Mouse (Mus musculus): ENCODE results near the gene Nudt7. TPM values are rescaled to one million over a fixed set of nuclear protein-coding genes. Genes with fewer than 3 reads are reported as not detected.

Nudt7 gene
- 3.8 and 4.2 TPM in 2 replicates for polyA plus RNA-seq (2015; fragmentation: Nextera tagmentation; extraction: Ambion mirVana)

GRCm38 (mm10) chr8:114133510-114134362, at the start of gene Nudt7:
Gene Nudt7 (plus strand): TSS chr8:114133557.
- peak within 1 kb of the TSS; percentile 47 for H3K9ac ChIP-seq (replicated peaks)
- no peaks in the 10 kb centered on the region for H3K9me3 ChIP-seq
- peak within 1 kb of the TSS; percentile 84 for H3K4me2 ChIP-seq (replicated peaks)
- peaks cover 11% of the 10 kb centered on the region for H3K4me1 ChIP-seq
- H3K36me3 ChIP-seq, result no peaks in the 10 kb centered on the region
- H3K27ac ChIP-seq (replicated peaks), result 0 out of 2 replicates have a peak within 1 kb of the TSS, but pooled peaks have one; percentile 45
- ATAC-seq (replicated peaks), result peak; percentile 81
- peak within 1 kb of the TSS; percentile 44 for H3K4me3 ChIP-seq
- H3K27me3 ChIP-seq, result no peaks in the 10 kb centered on the region
- 2% methylated on average over 23 of the region's 23 CpGs for WGBS

GRCm38 (mm10) chr8:114087932-114088331, 45.4 kb upstream of the Nudt7 start:
- H3K4me3 ChIP-seq, result no peak overlapping the region
- no peak for ATAC-seq (replicated peaks)

GRCm38 (mm10) chr8:114090736-114091135, 42.6 kb upstream of the Nudt7 start:
- Histone ChIP-seq H3K9ac (replicated peaks) (no peak overlapping the region), H3K4me2 (replicated peaks) (no peak overlapping the region), H3K27me3 (no peaks in the 10 kb centered on the region), H3K27ac (replicated peaks) (no peak overlapping the region), H3K4me1 (no peaks in the 10 kb centered on the region), H3K36me3 (no peaks in the 10 kb centered on the region), H3K9me3 (no peaks in the 10 kb centered on the region), H3K4me3 (no peak overlapping the region)
- ATAC-seq (replicated peaks), result no peak
- 86% methylated on average over 4 of the region's 4 CpGs for WGBS

More at GRCm38 (mm10) chr8:114087932-114088331, 45.4 kb upstream of the Nudt7 start:
- no peaks in the 10 kb centered on the region for H3K36me3 ChIP-seq
- H3K9me3 ChIP-seq, result no peaks in the 10 kb centered on the region
- H3K4me1 ChIP-seq, result no peaks in the 10 kb centered on the region
- H3K9ac ChIP-seq (replicated peaks), result no peak overlapping the region
- H3K4me2 ChIP-seq (replicated peaks), result no peak overlapping the region
- WGBS, result 94% methylated on average over 4 of the region's 4 CpGs
- H3K27ac ChIP-seq (replicated peaks), result no peak overlapping the region
- no peaks in the 10 kb centered on the region for H3K27me3 ChIP-seq

GRCm38 (mm10) chr8:114093321-114093720, 40.0 kb upstream of the Nudt7 start:
- no peak overlapping the region for H3K9ac ChIP-seq (replicated peaks)
- 85% methylated on average over 3 of the region's 3 CpGs for WGBS

GRCm38 (mm10) chr8:114094526-114094925, 38.8 kb upstream of the Nudt7 start:
- H3K27me3 ChIP-seq, result no peaks in the 10 kb centered on the region
- ATAC-seq (replicated peaks), result no peak
- 91% methylated on average over 4 of the region's 4 CpGs for WGBS

More at GRCm38 (mm10) chr8:114093321-114093720, 40.0 kb upstream of the Nudt7 start:
- Histone ChIP-seq H3K9me3 (no peaks in the 10 kb centered on the region), H3K4me2 (replicated peaks) (no peak overlapping the region), H3K4me1 (no peaks in the 10 kb centered on the region), H3K27me3 (no peaks in the 10 kb centered on the region), H3K4me3 (no peak overlapping the region), H3K36me3 (no peaks in the 10 kb centered on the region), H3K27ac (replicated peaks) (no peak overlapping the region)
- ATAC-seq (replicated peaks), result no peak

GRCm38 (mm10) chr8:114100561-114101206, 32.7 kb upstream of the Nudt7 start:
- 60% methylated on average over 14 of the region's 14 CpGs for WGBS
- Histone ChIP-seq H3K4me3 (no peak overlapping the region), H3K27ac (replicated peaks) (no peak overlapping the region), H3K9ac (replicated peaks) (no peak overlapping the region), H3K9me3 (no peaks in the 10 kb centered on the region), H3K4me1 (no peaks in the 10 kb centered on the region), H3K27me3 (no peaks in the 10 kb centered on the region), H3K4me2 (replicated peaks) (no peak overlapping the region), H3K36me3 (no peaks in the 10 kb centered on the region)
- no peak for ATAC-seq (replicated peaks)

More at GRCm38 (mm10) chr8:114094526-114094925, 38.8 kb upstream of the Nudt7 start:
- no peak overlapping the region for H3K9ac ChIP-seq (replicated peaks)
- H3K4me3 ChIP-seq, result no peak overlapping the region
- no peaks in the 10 kb centered on the region for H3K9me3 ChIP-seq
- no peaks in the 10 kb centered on the region for H3K4me1 ChIP-seq
- H3K4me2 ChIP-seq (replicated peaks), result no peak overlapping the region
- H3K27ac ChIP-seq (replicated peaks), result no peak overlapping the region
- no peaks in the 10 kb centered on the region for H3K36me3 ChIP-seq

GRCm38 (mm10) chr8:114103401-114103800, 30.0 kb upstream of the Nudt7 start:
- Histone ChIP-seq H3K4me3 (no peak overlapping the region), H3K9me3 (no peaks in the 10 kb centered on the region), H3K4me1 (no peaks in the 10 kb centered on the region), H3K36me3 (no peaks in the 10 kb centered on the region), H3K9ac (replicated peaks) (no peak overlapping the region), H3K27ac (replicated peaks) (no peak overlapping the region), H3K4me2 (replicated peaks) (no peak overlapping the region), H3K27me3 (no peaks in the 10 kb centered on the region)
- no peak for ATAC-seq (replicated peaks)
- 79% methylated on average over 7 of the region's 7 CpGs for WGBS

GRCm38 (mm10) chr8:114105971-114106370, 27.4 kb upstream of the Nudt7 start:
- H3K36me3 ChIP-seq, result no peaks in the 10 kb centered on the region
- no peak overlapping the region for H3K9ac ChIP-seq (replicated peaks)
- no peaks in the 10 kb centered on the region; the same call in 1 of the 2 replicates for H3K4me1 ChIP-seq
- H3K27me3 ChIP-seq, result no peaks in the 10 kb centered on the region
- H3K4me2 ChIP-seq (replicated peaks), result no peak overlapping the region
- ATAC-seq (replicated peaks), result no peak
- no peaks in the 10 kb centered on the region for H3K9me3 ChIP-seq
- WGBS, result 90% methylated on average over 5 of the region's 5 CpGs
- no peak overlapping the region for H3K27ac ChIP-seq (replicated peaks)
- H3K4me3 ChIP-seq, result no peak overlapping the region

GRCm38 (mm10) chr8:114109365-114110140, 23.8 kb upstream of the Nudt7 start:
- no peaks in the 10 kb centered on the region; the same call in 1 of the 2 replicates for H3K4me1 ChIP-seq
- peak; percentile 55; the same call in 1 of the 2 replicates for ATAC-seq (replicated peaks)
- H3K9me3 ChIP-seq, result no peaks in the 10 kb centered on the region
- H3K4me3 ChIP-seq, result no peak overlapping the region
- H3K36me3 ChIP-seq, result no peaks in the 10 kb centered on the region
- H3K27me3 ChIP-seq, result no peaks in the 10 kb centered on the region
- H3K9ac ChIP-seq (replicated peaks), result no peak overlapping the region
- no peak overlapping the region for H3K4me2 ChIP-seq (replicated peaks)
- peak overlapping the region; percentile 16; the same call in 1 of the 2 replicates for H3K27ac ChIP-seq (replicated peaks)
- 63% methylated on average over 20 of the region's 20 CpGs for WGBS

GRCm38 (mm10) chr8:114115076-114115475, 18.3 kb upstream of the Nudt7 start:
- no peak overlapping the region for H3K4me3 ChIP-seq
- H3K27ac ChIP-seq (replicated peaks), result no peak overlapping the region; the same call in 1 of the 2 replicates

GRCm38 (mm10) chr8:114116049-114116448, 17.3 kb upstream of the Nudt7 start:
- ATAC-seq (replicated peaks), result 0 out of 2 replicates have a peak, but pooled peaks have one; percentile 55
- H3K4me2 ChIP-seq (replicated peaks), result no peak overlapping the region

More at GRCm38 (mm10) chr8:114115076-114115475, 18.3 kb upstream of the Nudt7 start:
- Histone ChIP-seq H3K36me3 (no peaks in the 10 kb centered on the region), H3K4me1 (peaks cover 14% of the 10 kb centered on the region), H3K4me2 (replicated peaks) (no peak overlapping the region), H3K27me3 (no peaks in the 10 kb centered on the region), H3K9me3 (no peaks in the 10 kb centered on the region), H3K9ac (replicated peaks) (no peak overlapping the region)
- no peak for ATAC-seq (replicated peaks)
- 22% methylated on average over 1 of the region's 1 CpGs for whole genome bisulfite sequencing

More at GRCm38 (mm10) chr8:114116049-114116448, 17.3 kb upstream of the Nudt7 start:
- Histone ChIP-seq H3K36me3 (no peaks in the 10 kb centered on the region), H3K27me3 (no peaks in the 10 kb centered on the region), H3K4me1 (peaks cover 14% of the 10 kb centered on the region), H3K9ac (replicated peaks) (no peak overlapping the region), H3K9me3 (no peaks in the 10 kb centered on the region), H3K4me3 (no peak overlapping the region), H3K27ac (replicated peaks) (peak overlapping the region; percentile 80)
- 1% methylated on average over 2 of the region's 2 CpGs for WGBS

Data from forebrain, embryonic 15.5 days (tissue).